Mouse (Mus musculus) kidney, embryonic 14.5 days (tissue): ENCODE measurements at regions not wholly inside any gene's neighbourhood (a gene's known extent, or its start where the extent isn't known, plus 50 kb on each side); places are given as distances from the start of the nearest gene placed in this dataset.

Experiments used
- ATAC-seq: fragments of 200-750 bp; cut with Nextera tagmentation; 2 replicates; pipeline ENCODE4 v1.8.0; 2017; ENCODE audit warnings: moderate number of reproducible peaks, mild to moderate bottlenecking, moderate TSS enrichment, moderate library complexity; ENCODE audit not compliant: low FRiP score, low TSS enrichment
- H3K27ac ChIP-seq: fragments of 300-500 bp; sonication (generic); 2 replicates; pipeline ENCODE4 v1.5.1; 2014; ENCODE audit warnings: low read depth, mild to moderate bottlenecking, low read length, moderate library complexity, mixed read lengths
- H3K27me3 ChIP-seq: fragments of 300-500 bp; sonication (generic); 2 replicates; pipeline ENCODE4 v1.6.1; 2014; ENCODE audit warnings: mild to moderate bottlenecking, low read length; ENCODE audit not compliant: control insufficient read depth, insufficient read depth
- H3K36me3 ChIP-seq: fragments of 300-500 bp; sonication (generic); 2 replicates; pipeline ENCODE4 v1.6.1; 2014; ENCODE audit warnings: low read length, mixed read lengths; ENCODE audit not compliant: control insufficient read depth, insufficient read depth
- H3K4me1 ChIP-seq: fragments of 300-500 bp; sonication (generic); 2 replicates; pipeline ENCODE4 v1.6.1; 2014; ENCODE audit warnings: low read length, mixed read lengths; ENCODE audit not compliant: control insufficient read depth, insufficient read depth
- H3K4me2 ChIP-seq: fragments of 300-500 bp; sonication (generic); replicated peaks from 2 replicates; pipeline ENCODE4 v1.6.1; 2014; ENCODE audit warnings: low read depth, mild to moderate bottlenecking, low read length
- H3K4me3 ChIP-seq: fragments of 300-500 bp; sonication (generic); 2 replicates; pipeline ENCODE4 v1.5.1; 2014; ENCODE audit warnings: mild to moderate bottlenecking, low read length
- H3K9ac ChIP-seq: fragments of 300-500 bp; sonication (generic); 2 replicates; pipeline ENCODE4 v1.6.1; 2014; ENCODE audit warnings: low read depth, mild to moderate bottlenecking, low read length, moderate library complexity
- H3K9me3 ChIP-seq: fragments of 300-500 bp; sonication (generic); 2 replicates; pipeline ENCODE4 v1.6.1; 2016; ENCODE audit warnings: low read length; ENCODE audit not compliant: control insufficient read depth
- WGBS: fragments of 180-500 bp; shearing (Covaris S2); extraction: QIAGEN DNeasy Blood & Tissue Kit; methylation state at CpG from one replicate; pipeline ENCODE4 v1.1.7; 2014; 5-methylcytosine and 5-hydroxymethylcytosine counted together

DNA sequence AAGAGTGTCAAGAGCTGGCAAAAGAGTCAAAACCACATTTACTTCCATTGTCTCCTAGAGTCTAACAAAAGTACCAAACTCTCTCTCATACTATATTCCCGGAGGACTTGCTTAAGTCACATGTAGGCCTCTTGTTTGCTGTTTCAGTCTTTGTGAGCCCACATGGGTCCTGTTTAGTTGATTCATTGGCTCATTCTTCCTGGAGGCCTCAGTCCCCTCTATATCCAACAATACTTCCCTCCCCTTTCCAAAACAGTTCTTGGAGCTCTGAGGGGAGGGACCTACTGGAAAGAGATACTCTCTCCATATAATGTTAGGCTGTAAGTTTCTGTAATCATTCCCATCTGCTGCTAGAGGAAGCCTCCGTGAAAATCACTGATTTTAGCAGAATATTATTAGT lies 1171.8 kb downstream of the Tbl1xr1 start:
- Histone ChIP-seq H3K4me2 (no peak overlapping the region), H3K36me3 (no peaks in the 10 kb centered on the region), H3K9ac (no peak overlapping the region), H3K9me3 (no peaks in the 10 kb centered on the region), H3K27me3 (no peaks in the 10 kb centered on the region), H3K27ac (no peak overlapping the region), H3K4me1 (no peaks in the 10 kb centered on the region), H3K4me3 (no peak overlapping the region)
- WGBS = 82% methylated on average over 2 of the region's 2 CpGs
- ATAC-seq = no peak

DNA sequence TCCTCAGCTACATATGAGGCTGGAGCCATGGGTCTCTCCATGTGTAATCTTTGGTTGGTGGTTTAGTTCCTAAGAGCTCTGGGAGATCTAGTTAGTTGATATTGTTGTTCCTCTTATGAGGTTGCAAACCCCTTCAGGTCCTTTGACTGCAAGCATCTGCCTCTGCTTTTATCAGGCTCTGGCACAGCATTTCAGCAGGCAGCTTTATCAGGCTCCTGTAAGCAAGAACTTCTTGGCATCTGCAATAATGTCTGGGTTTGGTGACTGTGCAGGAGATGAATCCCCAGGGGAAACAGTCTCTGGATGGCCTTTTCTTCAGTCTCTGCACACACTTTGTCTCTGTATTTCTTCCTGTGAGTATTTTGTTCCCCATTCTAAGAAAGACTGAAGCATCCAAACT lies 1175.7 kb downstream of the Tbl1xr1 start:
- Histone ChIP-seq H3K9me3 (no peaks in the 10 kb centered on the region), H3K9ac (no peak overlapping the region), H3K36me3 (no peaks in the 10 kb centered on the region), H3K4me2 (no peak overlapping the region), H3K27ac (no peak overlapping the region), H3K4me3 (no peak overlapping the region), H3K27me3 (no peaks in the 10 kb centered on the region), H3K4me1 (no peaks in the 10 kb centered on the region)
- ATAC-seq = no peak

DNA sequence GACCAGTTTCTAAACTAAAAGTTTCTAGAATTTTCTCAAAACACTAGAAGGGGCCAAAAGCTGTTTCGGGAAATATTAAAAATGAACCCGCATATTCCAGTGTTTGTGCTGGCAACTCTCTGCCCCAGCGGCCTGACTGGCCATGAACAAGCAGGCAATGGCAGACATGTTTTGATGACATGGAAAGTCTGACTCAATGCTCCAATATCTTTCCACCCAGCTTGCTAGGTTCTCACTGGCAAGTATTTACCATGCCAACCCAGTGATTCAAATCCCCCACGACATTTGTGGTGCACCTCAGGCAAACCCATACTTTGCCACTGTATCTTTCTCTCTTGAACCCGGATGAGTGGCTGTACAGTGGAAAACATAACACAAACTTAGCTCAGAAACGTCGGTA lies 1222.4 kb downstream of the Tbl1xr1 start:
- 94% methylated on average over 7 of the region's 7 CpGs for WGBS
- no peaks in the 10 kb centered on the region for H3K9me3 ChIP-seq
- H3K36me3 ChIP-seq = no peaks in the 10 kb centered on the region
- H3K27me3 ChIP-seq = no peaks in the 10 kb centered on the region
- H3K9ac ChIP-seq = no peak overlapping the region
- no peak for ATAC-seq
- no peak overlapping the region for H3K4me2 ChIP-seq
- no peak overlapping the region for H3K27ac ChIP-seq
- H3K4me3 ChIP-seq = no peak overlapping the region
- no peaks in the 10 kb centered on the region for H3K4me1 ChIP-seq

DNA sequence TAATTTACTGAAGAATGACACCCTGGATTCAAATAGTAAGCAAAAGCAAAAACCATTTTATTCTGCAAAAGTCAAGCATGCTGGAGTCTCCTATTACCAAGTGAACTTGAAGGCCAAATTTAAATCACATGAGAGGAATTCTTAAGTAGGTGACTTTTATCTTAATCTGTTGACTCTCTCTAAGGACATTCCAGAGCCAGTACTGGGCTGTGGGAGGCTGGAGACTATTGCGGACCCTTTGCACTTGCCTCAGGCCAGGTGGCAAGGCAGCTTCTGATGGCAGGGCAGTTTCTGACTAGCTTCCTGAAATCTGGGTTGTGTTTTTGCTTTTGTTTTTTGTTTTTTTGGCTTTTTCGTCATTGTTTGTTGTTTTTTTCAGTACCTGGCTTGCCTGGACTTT lies 1257.8 kb downstream of the Tbl1xr1 start:
- Histone ChIP-seq H3K4me2 (no peak overlapping the region), H3K9me3 (no peaks in the 10 kb centered on the region; the same call in 1 of the 2 replicates), H3K27me3 (no peaks in the 10 kb centered on the region), H3K4me3 (no peak overlapping the region), H3K36me3 (no peaks in the 10 kb centered on the region), H3K9ac (no peak overlapping the region), H3K4me1 (no peaks in the 10 kb centered on the region), H3K27ac (no peak overlapping the region)
- WGBS = 70% methylated on average over 2 of the region's 2 CpGs
- ATAC-seq = no peak

DNA sequence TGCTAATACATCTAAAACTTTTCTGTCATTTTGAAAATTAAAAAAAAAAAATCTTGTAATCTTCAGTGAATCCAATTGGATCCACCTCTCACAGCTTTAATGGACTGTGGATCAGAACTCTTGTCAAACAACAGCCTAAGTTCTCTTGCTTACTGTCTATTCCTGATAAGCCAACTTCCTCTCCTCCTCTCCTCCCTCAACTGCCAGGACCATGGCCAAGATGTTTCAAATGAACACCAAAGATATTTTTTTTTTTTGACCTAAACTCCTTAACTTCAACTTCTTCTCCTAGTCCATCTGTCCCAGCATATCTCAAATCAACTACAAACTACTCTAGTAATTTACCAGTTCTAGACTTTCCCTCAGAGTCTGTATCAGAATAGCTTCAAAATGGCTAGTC lies 1258.5 kb downstream of the Tbl1xr1 start:
- Histone ChIP-seq H3K4me1 (no peaks in the 10 kb centered on the region), H3K4me2 (no peak overlapping the region), H3K27ac (no peak overlapping the region), H3K36me3 (no peaks in the 10 kb centered on the region), H3K9me3 (no peaks in the 10 kb centered on the region; the same call in 1 of the 2 replicates), H3K4me3 (no peak overlapping the region), H3K27me3 (no peaks in the 10 kb centered on the region), H3K9ac (no peak overlapping the region)
- ATAC-seq = no peak

DNA sequence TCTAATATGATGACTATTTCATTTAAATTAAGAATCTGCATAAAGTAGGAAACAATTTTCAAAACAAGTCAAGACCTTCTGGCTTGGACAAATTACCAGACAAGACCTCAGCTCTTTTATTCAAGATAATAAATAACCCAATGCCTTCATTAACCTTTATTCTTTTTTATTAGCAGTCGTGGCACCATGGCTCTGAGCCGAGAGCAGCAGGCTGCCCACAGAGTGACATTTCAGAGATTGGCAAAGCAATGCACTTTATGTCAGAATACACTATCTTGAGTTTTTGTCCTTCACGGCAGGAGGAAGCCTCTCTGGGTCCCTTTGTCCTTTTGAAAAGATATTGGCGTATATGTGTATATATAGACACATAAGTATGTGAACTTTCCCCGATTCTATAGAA lies 1297.9 kb downstream of the Tbl1xr1 start:
- H3K27me3 ChIP-seq = no peaks in the 10 kb centered on the region
- no peak overlapping the region for H3K27ac ChIP-seq
- 70% methylated on average over 5 of the region's 5 CpGs for WGBS
- H3K9ac ChIP-seq = no peak overlapping the region
- H3K36me3 ChIP-seq = no peaks in the 10 kb centered on the region
- no peak overlapping the region for H3K4me2 ChIP-seq
- H3K9me3 ChIP-seq = no peaks in the 10 kb centered on the region
- no peak overlapping the region for H3K4me3 ChIP-seq
- H3K4me1 ChIP-seq = no peaks in the 10 kb centered on the region
- no peak for ATAC-seq

DNA sequence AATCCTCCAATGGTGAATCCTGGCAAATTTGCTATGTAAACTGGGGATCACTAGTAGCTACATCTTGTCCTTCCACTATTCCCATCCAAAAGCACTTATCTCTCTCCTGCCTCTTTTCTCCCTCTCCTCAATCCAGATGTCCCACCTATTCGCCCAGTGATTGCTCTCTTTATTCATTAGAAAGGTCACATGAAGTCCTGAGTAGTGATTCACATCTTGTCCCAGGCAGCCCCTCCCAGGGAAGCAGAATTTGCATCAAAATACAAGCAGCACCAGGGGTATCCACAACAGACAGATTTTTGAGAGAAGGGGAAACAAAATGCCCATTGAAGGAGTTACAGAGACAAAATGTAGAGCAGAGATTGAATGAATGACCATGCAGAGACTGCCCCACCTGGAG lies 1328.4 kb downstream of the Tbl1xr1 start:
- ATAC-seq = no peak
- 54% methylated on average over 1 of the region's 1 CpGs for WGBS
- H3K36me3 ChIP-seq = no peaks in the 10 kb centered on the region

DNA sequence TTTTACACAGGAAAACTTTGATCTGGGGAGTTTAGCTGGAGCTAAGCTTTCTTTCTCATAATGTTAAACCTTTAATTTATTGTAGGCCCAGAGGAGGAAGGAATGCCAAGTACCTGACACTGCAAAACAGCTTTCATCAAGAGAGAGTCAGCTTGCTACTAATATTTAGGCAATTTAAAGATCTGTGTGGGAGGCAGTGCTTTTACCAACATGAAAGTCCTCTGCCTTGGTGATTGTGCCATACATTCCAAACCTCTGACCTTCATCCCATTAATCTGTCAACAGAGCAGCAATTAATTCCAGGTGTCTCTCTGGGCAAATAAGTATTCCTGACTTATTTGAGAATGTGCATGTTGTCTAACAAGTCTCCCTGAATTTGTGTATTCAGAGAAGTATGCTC lies 1333.0 kb downstream of the Tbl1xr1 start:
- no peak overlapping the region for H3K4me2 ChIP-seq
- H3K4me3 ChIP-seq = no peak overlapping the region
- peak; percentile 92 for ATAC-seq
- no peaks in the 10 kb centered on the region for H3K4me1 ChIP-seq
- no peaks in the 10 kb centered on the region for H3K36me3 ChIP-seq
- H3K9me3 ChIP-seq = no peaks in the 10 kb centered on the region
- no peak overlapping the region for H3K27ac ChIP-seq
- H3K9ac ChIP-seq = no peak overlapping the region
- H3K27me3 ChIP-seq = no peaks in the 10 kb centered on the region

More for the DNA sequence above, 1328.4 kb downstream of the Tbl1xr1 start:
- Histone ChIP-seq H3K4me3 (no peak overlapping the region), H3K9ac (no peak overlapping the region), H3K27me3 (no peaks in the 10 kb centered on the region), H3K9me3 (no peaks in the 10 kb centered on the region), H3K27ac (no peak overlapping the region), H3K4me1 (no peaks in the 10 kb centered on the region), H3K4me2 (no peak overlapping the region)

DNA sequence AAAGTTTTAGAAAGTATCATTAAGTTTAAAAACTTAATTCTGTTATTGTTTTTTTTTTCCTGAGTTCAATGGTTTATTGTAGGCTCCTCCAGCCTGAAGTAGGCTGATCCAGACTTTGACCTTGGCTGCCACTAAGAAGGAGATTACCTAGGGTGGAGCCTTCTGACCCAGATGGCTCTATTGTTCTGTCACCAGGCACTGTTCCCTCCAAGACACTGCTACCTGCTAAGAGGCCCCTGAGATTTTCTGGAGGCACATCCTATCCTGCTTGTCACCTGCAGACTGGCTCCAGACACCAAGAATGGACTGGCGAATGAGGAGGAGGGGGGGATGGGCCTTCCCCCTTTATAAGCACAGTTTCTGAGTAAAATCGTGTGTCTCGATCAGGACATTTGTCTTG lies 1350.5 kb downstream of the Tbl1xr1 start:
- 82% methylated on average over 3 of the region's 3 CpGs for WGBS
- ATAC-seq = no peak
- Histone ChIP-seq H3K27ac (no peak overlapping the region), H3K36me3 (no peaks in the 10 kb centered on the region), H3K4me2 (no peak overlapping the region), H3K27me3 (no peaks in the 10 kb centered on the region), H3K9me3 (no peaks in the 10 kb centered on the region), H3K4me3 (no peak overlapping the region), H3K4me1 (no peaks in the 10 kb centered on the region), H3K9ac (no peak overlapping the region)

DNA sequence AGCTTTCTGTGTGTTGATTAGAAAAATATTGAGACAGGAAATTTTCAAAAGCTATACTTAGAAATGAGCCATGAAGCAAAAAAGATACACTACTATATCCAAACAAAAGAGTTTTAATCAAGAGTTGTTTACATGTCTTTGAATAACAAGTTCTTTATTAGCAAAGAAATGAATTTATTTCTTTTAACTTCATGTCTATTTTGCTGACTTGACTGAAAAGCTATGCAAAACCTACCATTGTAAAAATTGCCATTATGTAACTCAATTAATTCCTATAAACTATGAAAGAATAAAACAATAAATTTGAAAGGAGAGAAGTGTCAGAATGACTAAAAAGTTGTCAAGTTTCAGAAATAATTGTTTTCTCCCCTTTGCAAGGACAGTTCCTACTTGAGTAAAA lies 1358.6 kb downstream of the Tbl1xr1 start:
- Histone ChIP-seq H3K36me3 (no peaks in the 10 kb centered on the region), H3K9me3 (no peaks in the 10 kb centered on the region), H3K4me2 (no peak overlapping the region), H3K4me3 (no peak overlapping the region), H3K27ac (no peak overlapping the region), H3K27me3 (no peaks in the 10 kb centered on the region), H3K9ac (no peak overlapping the region), H3K4me1 (no peaks in the 10 kb centered on the region)
- no peak for ATAC-seq
